Mouse (Mus musculus): ENCODE results near the gene Nup153. TPM values are rescaled to one million over a fixed set of nuclear protein-coding genes. Genes with fewer than 3 reads are reported as not detected.

Gene Nup153
- polyA plus RNA-seq, 1 experiment from 2014 or later = 39.7 TPM

DNA sequence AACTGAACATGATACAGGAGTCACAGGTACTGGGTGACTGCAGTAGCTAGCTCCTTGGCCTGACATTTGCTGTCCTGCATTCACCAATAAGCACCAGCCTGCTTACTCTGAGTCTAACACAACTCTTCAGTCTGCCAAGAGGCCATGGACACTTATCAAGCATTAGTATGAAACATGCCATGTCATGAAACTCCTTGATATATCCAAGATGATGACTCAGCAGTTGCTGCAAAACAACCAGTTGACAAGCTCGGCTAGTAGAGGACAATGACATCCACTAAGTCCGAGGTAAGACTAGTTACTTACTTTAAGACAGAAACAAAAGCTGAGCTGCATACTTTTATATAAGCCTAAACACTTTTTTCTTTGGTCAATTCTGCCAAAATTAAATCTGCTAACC is 2.5 kb downstream of the Nup153 start:
- Histone ChIP-seq H3K27me3 (ENCODE audit: low read depth, poor library complexity, severe bottlenecking) (no peaks in the 10 kb centered on the region), H3K4me3 (peak overlapping the region; percentile 94; the same call in 1 of the 2 replicates), H3K36me3 (no peaks in the 10 kb centered on the region), H3K4me1 (peaks cover 17% of the 10 kb centered on the region), H3K27ac (no peak overlapping the region), H3K9me3 (replicated peaks) (no peaks in the 10 kb centered on the region)
- WGBS = 50% methylated on average over 2 of the region's 2 CpGs
- DNase-seq (ENCODE audit: low spot score) = no peak

DNA sequence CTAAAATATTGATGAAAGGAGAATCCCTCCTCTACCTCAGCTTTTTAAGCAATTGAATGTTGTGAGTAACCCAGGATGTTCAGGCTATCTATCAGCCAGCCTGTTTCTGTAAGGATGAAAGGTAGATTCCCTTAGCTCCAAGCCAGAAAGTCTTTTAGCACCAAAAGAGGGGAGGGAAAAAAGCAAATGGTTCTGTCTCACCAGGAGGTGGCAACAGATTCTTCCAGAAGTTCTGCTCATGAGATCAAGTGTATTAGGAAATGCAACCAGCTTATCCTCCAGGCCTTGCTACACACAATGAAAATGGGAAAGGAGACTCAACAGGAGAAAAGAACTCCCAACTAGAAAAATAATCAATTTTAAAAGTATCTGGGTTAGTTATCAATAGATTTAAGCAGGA is 3.4 kb downstream of the Nup153 start:
- H3K9me3 ChIP-seq (replicated peaks) = no peaks in the 10 kb centered on the region
- no peak overlapping the region for H3K4me3 ChIP-seq
- DNase-seq (ENCODE audit: low spot score) = no peak
- no peak overlapping the region for H3K27ac ChIP-seq
- H3K27me3 ChIP-seq (ENCODE audit: low read depth, poor library complexity, severe bottlenecking) = no peaks in the 10 kb centered on the region
- peaks cover 17% of the 10 kb centered on the region for H3K4me1 ChIP-seq
- peaks cover 6% of the 10 kb centered on the region for H3K36me3 ChIP-seq

DNA sequence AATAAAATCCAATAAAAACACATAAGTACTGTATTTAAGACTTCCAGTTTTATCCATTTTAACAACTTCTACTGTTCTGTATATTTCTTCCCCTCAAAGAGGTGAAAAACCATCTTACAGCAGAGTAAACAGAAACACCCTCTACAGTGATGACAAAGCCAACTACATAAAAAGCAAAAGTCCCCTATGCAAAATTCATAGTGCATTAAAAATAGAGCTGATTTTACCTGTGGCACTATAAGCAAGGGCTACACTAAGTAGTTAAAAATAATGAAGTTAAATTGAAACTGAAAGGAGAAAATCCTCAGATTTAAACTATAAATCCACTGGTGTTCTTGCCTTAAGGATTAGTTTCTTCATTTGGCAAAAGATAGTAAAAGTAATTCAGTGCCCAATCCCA is 6.7 kb downstream of the Nup153 start:
- DNase-seq (ENCODE audit: low spot score) = no peak
- H3K4me1 ChIP-seq = peaks cover 16% of the 10 kb centered on the region
- no peaks in the 10 kb centered on the region for H3K27me3 ChIP-seq (ENCODE audit: low read depth, poor library complexity, severe bottlenecking)
- no peak overlapping the region for H3K27ac ChIP-seq
- no peaks in the 10 kb centered on the region for H3K9me3 ChIP-seq (replicated peaks)
- H3K4me3 ChIP-seq = no peak overlapping the region
- peaks cover 19% of the 10 kb centered on the region for H3K36me3 ChIP-seq

DNA sequence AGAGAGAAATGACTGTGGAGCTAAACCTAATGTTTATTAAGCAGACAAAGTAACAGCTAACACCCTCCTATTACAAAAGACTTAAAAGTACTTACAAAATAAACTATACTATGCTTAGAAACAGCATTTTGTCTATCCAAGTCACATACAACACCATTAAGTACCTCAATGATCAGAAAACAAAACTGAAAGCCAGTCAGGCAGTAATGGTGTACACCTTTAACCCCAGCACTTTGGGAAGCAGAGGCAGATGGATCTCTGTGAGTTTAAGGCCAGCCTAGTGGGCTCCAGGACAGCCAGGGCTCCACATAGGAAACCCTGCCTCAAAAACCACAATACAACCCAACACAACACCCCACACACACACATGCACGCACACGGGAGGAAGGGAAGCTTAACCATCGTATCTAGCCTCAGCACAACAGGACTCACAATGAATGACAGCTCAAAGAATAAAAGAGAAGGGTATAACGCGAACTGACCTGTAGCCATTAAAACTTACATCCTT is 8.8 kb downstream of the Nup153 start:
- no peak for DNase-seq (ENCODE audit: low spot score)
- 89% methylated on average over 5 of the region's 5 CpGs for WGBS

DNA sequence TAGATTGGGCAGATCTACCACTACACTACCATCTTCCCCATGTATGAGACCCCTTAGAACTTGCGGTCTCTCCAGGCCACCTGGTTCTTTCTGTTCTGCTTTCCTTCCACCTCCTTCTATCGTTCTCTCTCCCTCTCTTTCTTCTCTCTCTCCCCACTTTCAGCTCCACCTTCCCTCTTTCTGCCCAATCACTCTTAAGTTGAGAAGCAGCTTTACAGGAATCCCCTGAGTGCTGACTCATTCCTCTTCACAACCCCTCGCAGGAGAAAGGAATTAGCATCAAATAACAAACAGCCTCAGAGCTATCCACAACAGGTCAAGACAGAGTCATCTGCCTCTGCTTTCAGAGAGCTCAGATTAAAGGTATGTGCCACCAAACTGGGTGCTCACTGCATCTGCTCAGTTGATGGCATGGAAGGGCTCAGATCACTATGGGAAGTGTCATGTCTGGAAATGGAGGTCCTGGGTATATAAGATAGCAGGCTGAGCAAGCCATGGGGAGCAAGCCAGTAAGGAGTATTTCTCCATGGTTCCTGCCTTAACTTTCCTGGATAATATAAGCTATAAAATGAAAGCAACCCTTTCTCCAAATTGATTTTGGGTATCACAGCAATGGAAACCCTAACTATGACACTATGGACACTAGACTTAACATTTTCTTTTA is 11.6 kb downstream of the Nup153 start:
- Histone ChIP-seq H3K27ac (no peak overlapping the region), H3K36me3 (peaks cover 66% of the 10 kb centered on the region), H3K4me1 (0 out of 2 replicates have a peak, but pooled peaks cover 2% of the 10 kb centered on the region), H3K4me3 (no peak overlapping the region), H3K9me3 (replicated peaks) (no peaks in the 10 kb centered on the region), H3K27me3 (ENCODE audit: low read depth, poor library complexity, severe bottlenecking) (no peaks in the 10 kb centered on the region)
- WGBS = 74% methylated on average over 3 of the region's 3 CpGs
- DNase-seq (ENCODE audit: low spot score) = no peak

More for the DNA sequence above, 8.8 kb downstream of the Nup153 start:
- H3K27ac ChIP-seq = no peak overlapping the region
- peaks cover 37% of the 10 kb centered on the region for H3K36me3 ChIP-seq
- H3K4me3 ChIP-seq = no peak overlapping the region
- H3K27me3 ChIP-seq (ENCODE audit: low read depth, poor library complexity, severe bottlenecking) = no peaks in the 10 kb centered on the region
- 0 out of 2 replicates have a peak, but pooled peaks cover 2% of the 10 kb centered on the region for H3K4me1 ChIP-seq
- no peaks in the 10 kb centered on the region for H3K9me3 ChIP-seq (replicated peaks)

DNA sequence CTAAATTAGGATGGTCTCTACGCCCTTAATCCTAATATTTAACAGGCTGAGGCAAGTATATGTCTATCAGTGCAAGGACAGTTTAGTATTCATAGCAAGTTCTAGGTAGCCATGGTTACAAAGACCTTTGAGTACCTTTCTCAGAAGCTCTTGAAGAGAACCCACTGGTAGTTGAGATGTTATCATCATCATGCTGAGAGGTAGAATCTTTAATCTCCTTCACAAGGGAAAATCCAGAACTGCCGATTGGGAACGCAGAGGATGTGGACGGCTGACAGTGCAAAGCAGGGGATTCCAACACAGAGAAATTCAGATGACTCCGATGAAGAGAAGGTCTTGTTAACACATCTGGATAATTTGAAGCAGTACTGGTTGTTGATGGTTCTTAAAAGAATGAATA is 14.3 kb downstream of the Nup153 start:
- no peak for DNase-seq (ENCODE audit: low spot score)
- Histone ChIP-seq H3K4me3 (no peak overlapping the region), H3K27me3 (ENCODE audit: low read depth, poor library complexity, severe bottlenecking) (no peaks in the 10 kb centered on the region), H3K9me3 (replicated peaks) (no peaks in the 10 kb centered on the region), H3K27ac (no peak overlapping the region), H3K36me3 (peaks cover 85% of the 10 kb centered on the region), H3K4me1 (no peaks in the 10 kb centered on the region)
- WGBS = 94% methylated on average over 5 of the region's 5 CpGs

DNA sequence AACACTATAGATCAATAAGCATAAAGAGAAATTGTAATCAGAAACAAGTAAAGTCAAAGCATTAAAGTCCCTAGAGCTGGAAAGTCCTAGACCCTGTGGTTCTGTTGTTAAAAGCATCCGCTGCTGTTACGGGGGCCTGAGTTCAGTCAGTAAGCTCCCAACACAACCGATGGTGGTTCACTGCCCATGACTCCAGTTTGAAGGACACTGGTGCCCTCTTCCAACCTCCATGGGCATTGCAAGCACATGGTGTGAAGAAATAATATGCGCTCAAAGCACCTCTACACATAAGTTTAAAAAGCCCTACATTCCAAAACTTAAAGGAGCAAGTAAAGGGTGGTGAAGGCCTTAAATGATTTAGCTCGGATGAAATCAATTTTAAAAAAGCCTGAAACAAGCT is 24.6 kb downstream of the Nup153 start:
- Histone ChIP-seq H3K9me3 (replicated peaks) (no peaks in the 10 kb centered on the region), H3K27me3 (ENCODE audit: low read depth, poor library complexity, severe bottlenecking) (no peaks in the 10 kb centered on the region), H3K4me3 (no peak overlapping the region), H3K4me1 (no peaks in the 10 kb centered on the region), H3K36me3 (peaks cover 89% of the 10 kb centered on the region), H3K27ac (no peak overlapping the region)
- WGBS = 89% methylated on average over 5 of the region's 5 CpGs
- DNase-seq (ENCODE audit: low spot score) = no peak

DNA sequence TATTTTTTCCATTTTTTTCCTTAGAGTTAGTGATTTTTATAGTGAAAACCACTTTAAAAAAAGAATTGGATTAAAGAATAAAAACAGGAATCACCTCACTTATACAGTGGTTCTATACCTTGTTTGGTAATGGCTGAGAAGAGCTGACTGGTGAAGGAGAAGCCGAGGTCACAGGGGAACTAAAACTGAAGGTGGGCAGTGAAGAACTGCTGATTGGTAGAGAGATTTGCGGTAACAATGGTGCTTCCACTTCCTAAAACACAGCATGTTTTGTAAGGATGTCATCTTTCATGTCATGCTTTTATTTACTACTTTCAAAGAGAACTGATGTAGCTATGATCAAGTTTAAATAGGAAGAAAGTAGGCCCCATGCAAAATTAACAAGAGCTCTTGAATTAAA is 26.3 kb downstream of the Nup153 start:
- Histone ChIP-seq H3K4me3 (no peak overlapping the region), H3K27me3 (ENCODE audit: low read depth, poor library complexity, severe bottlenecking) (no peaks in the 10 kb centered on the region), H3K36me3 (peaks cover 89% of the 10 kb centered on the region), H3K27ac (no peak overlapping the region), H3K9me3 (replicated peaks) (no peaks in the 10 kb centered on the region), H3K4me1 (no peaks in the 10 kb centered on the region)
- no peak for DNase-seq (ENCODE audit: low spot score)
- 95% methylated on average over 2 of the region's 2 CpGs for WGBS

DNA sequence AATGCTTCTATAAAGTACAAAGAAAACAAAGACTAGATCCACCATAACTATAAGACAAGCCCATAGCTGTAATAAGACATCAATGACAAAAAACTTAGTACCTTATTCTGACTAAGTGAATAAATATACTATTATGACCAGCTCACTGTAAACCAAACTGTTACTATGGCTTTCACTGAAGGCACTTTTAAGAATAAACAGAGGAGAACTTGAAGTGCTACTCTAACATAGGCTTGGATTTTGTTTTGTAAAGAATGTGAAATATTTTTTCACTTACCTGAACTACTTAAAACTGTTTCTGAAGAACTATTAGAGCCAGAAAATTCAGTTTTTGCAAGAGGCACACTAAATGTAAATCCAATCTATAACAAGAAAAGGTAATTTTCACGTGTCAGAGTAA is 28.4 kb downstream of the Nup153 start:
- Histone ChIP-seq H3K4me3 (no peak overlapping the region), H3K36me3 (peaks cover 91% of the 10 kb centered on the region), H3K9me3 (replicated peaks) (no peaks in the 10 kb centered on the region), H3K4me1 (no peaks in the 10 kb centered on the region), H3K27ac (no peak overlapping the region), H3K27me3 (ENCODE audit: low read depth, poor library complexity, severe bottlenecking) (no peaks in the 10 kb centered on the region)
- WGBS = 95% methylated on average over 1 of the region's 1 CpGs
- DNase-seq (ENCODE audit: low spot score) = no peak

DNA sequence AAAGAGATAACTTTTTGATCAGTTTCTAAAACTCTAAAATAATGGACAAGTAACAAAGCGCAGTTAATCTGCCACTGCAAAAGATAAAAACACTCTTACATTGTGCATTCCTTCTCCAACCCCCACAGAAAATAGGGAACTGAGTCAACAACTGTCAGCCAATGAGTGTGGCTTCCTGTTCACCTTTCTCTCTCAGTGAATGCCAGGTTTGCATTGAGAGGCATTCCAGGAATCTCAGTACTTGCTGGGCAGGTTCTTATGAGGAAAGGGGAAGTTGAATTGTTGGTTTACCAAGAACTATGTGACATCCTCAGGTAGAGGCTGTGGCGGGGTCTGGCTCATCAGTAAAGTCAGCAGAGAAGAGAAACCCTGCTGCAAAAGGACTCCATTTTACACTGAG is 31.0 kb downstream of the Nup153 start:
- Histone ChIP-seq H3K4me1 (no peaks in the 10 kb centered on the region), H3K27ac (no peak overlapping the region), H3K27me3 (ENCODE audit: low read depth, poor library complexity, severe bottlenecking) (no peaks in the 10 kb centered on the region), H3K36me3 (peaks cover 92% of the 10 kb centered on the region), H3K4me3 (no peak overlapping the region), H3K9me3 (replicated peaks) (no peaks in the 10 kb centered on the region)
- 86% methylated on average over 2 of the region's 2 CpGs for WGBS
- no peak for DNase-seq (ENCODE audit: low spot score)

DNA sequence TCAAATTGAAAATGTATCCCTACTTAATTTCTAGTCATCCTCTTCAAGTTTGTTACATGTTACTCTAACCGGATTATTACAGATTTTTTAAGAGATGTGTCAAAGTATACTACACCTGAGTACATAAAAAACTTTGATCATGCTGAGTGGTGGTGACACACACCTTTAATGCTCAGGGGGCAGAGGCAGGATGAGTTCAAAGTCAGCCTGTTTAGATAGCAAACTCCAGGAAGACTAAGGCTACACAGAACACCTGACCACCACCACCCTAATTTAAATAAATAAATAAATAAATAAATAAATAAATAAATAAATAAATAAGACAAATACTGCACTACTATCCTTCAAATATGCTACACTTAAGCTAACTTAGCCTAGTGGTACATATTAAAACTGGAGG is 31.8 kb downstream of the Nup153 start:
- peaks cover 92% of the 10 kb centered on the region for H3K36me3 ChIP-seq
- WGBS = 89% methylated on average over 1 of the region's 1 CpGs
- no peak overlapping the region for H3K4me3 ChIP-seq

DNA sequence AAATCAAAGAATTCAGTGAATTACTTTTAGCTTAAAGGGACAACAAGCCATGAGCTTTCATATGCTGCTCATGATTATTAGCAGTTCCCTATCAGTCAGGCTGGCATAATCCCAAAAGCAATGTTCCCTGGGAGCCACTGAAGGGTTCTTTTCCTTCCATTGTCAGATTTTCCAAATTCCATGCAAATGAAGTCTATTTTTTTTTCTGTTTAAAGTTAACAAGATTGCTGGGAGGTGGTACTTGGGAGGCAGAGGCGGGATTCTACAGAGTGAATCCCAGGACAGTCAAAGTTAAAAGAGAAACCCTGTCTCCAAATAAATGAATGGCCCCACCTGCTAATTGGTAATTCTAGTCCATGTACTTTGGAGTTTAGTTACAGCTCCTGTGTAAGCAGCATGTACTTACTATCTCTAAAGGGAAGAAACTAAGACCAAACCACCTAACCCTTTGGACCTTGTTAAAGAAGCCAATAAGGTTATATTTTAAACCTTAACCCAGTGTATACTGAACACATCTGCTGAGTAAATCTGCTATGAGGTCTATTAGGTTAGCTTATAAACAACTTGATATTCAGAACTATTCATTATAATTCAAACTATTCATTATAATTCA is 32.3 kb downstream of the Nup153 start:
- WGBS = 87% methylated on average over 1 of the region's 1 CpGs
- H3K27ac ChIP-seq = no peak overlapping the region
- no peaks in the 10 kb centered on the region for H3K27me3 ChIP-seq (ENCODE audit: low read depth, poor library complexity, severe bottlenecking)
- H3K4me1 ChIP-seq = no peaks in the 10 kb centered on the region
- H3K4me3 ChIP-seq = no peak overlapping the region
- no peaks in the 10 kb centered on the region for H3K9me3 ChIP-seq (replicated peaks)
- no peak for DNase-seq (ENCODE audit: low spot score)
- peaks cover 93% of the 10 kb centered on the region for H3K36me3 ChIP-seq

More for the DNA sequence above, 31.8 kb downstream of the Nup153 start:
- Histone ChIP-seq H3K9me3 (replicated peaks) (no peaks in the 10 kb centered on the region), H3K27ac (no peak overlapping the region), H3K4me1 (no peaks in the 10 kb centered on the region), H3K27me3 (ENCODE audit: low read depth, poor library complexity, severe bottlenecking) (no peaks in the 10 kb centered on the region)
- no peak for DNase-seq (ENCODE audit: low spot score)

DNA sequence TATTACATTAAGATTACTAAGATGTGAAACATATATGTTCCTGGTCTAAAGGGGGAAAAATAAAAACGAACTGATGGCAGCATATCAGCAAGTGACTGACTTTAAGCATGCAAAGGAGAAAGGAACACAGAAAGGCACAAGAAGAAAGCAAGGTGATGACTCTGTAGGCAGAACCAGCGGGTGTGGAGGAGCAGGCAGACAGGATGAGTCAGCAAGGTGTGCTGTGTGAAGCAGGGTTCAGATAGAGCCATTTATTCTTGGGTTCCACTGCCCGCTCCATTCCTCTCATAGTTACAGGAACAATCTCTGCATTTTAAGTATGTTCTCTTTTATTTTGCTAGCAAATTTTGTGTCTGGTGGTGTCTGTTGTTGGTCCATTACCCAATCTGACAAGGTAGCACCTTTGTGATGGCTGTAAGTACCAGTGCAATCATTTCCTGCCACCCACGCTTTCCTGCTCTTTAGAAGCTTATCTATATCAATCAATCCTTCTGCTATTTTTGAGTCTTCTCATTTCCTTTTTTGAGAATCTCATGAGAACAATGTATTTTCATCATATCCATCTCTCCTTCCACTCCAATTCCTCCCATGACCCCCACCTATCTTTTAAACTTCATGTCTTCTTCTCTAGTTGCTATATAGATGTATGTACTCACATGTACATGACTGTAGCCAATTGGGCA is 37.0 kb downstream of the Nup153 start:
- Histone ChIP-seq H3K4me3 (no peak overlapping the region), H3K36me3 (peaks cover 99% of the 10 kb centered on the region), H3K4me1 (no peaks in the 10 kb centered on the region), H3K27ac (no peak overlapping the region), H3K9me3 (replicated peaks) (no peaks in the 10 kb centered on the region), H3K27me3 (ENCODE audit: low read depth, poor library complexity, severe bottlenecking) (no peaks in the 10 kb centered on the region)
- WGBS = 91% methylated on average over 4 of the region's 4 CpGs
- no peak for DNase-seq (ENCODE audit: low spot score)

Measured in limb, embryonic 10.5 days (tissue).